Mouse (Mus musculus) ES-Bruce4 (cell line): Measurements from ENCODE around the gene Atg16l1.

Experiments
- CTCF ChIP-seq: IDR thresholded peaks from one replicate; pipeline ENCODE4 v1.8.1; 2011; ENCODE audit warnings: low read depth, low read length
- EP300 ChIP-seq: IDR thresholded peaks from 2 replicates; pipeline ENCODE4 v1.6.1; 2011; ENCODE audit warnings: low read depth, low read length; ENCODE audit not compliant: insufficient read depth
- POLR2A ChIP-seq: IDR thresholded peaks from one replicate; pipeline ENCODE4 v1.8.1; 2011; ENCODE audit warnings: low read length; ENCODE audit not compliant: insufficient read depth

GRCm38 (mm10) chr1:87789665-87790064 is 34.0 kb downstream of the Atg16l1 start:
- TF ChIP-seq CTCF, result no peak
- no peak for TF ChIP-seq EP300
- no peak for TF ChIP-seq POLR2A
